Mouse (Mus musculus): ENCODE results near the gene Tbc1d2b.

Gene Tbc1d2b

GRCm38 (mm10) chr9:90242855-90243254 lies 27.7 kb downstream of the Tbc1d2b start:
- no peak for DNase-seq (ENCODE audit: low spot score in 2 of 2)

- no peak for DNase-seq (ENCODE audit: low spot score in 2 of 2)
Measured at GRCm38 (mm10) chr9:90242291-90242690, 28.3 kb downstream of the Tbc1d2b start.

- no peak for DNase-seq (ENCODE audit: low spot score in 2 of 2)
Measured at GRCm38 (mm10) chr9:90241618-90242017, 29.0 kb downstream of the Tbc1d2b start.

- no peak for DNase-seq (ENCODE audit: low spot score in 2 of 2)
Measured at GRCm38 (mm10) chr9:90241041-90241440, 29.6 kb downstream of the Tbc1d2b start.

- DNase-seq (ENCODE audit: low spot score in 2 of 2) = no peak
Measured at GRCm38 (mm10) chr9:90240560-90240959, 30.0 kb downstream of the Tbc1d2b start.

GRCm38 (mm10) chr9:90237232-90238062 lies 33.2 kb downstream of the Tbc1d2b start:
- no peak for DNase-seq (ENCODE audit: low spot score in 2 of 2)

GRCm38 (mm10) chr9:90236817-90237216 lies 33.8 kb downstream of the Tbc1d2b start:
- DNase-seq (ENCODE audit: low spot score in 2 of 2) = no peak

- DNase-seq (ENCODE audit: low spot score in 2 of 2) = no peak
Measured at GRCm38 (mm10) chr9:90235258-90235882, 35.2 kb downstream of the Tbc1d2b start.

GRCm38 (mm10) chr9:90234786-90235185 lies 35.8 kb downstream of the Tbc1d2b start:
- DNase-seq (ENCODE audit: low spot score in 2 of 2) = no peak

- no peak for DNase-seq (ENCODE audit: low spot score in 2 of 2)
Measured at GRCm38 (mm10) chr9:90233906-90234419, 36.6 kb downstream of the Tbc1d2b start.

- DNase-seq (ENCODE audit: low spot score in 2 of 2) = no peak
Measured at GRCm38 (mm10) chr9:90232781-90233690, 37.6 kb downstream of the Tbc1d2b start.

GRCm38 (mm10) chr9:90227171-90227570 lies 43.4 kb downstream of the Tbc1d2b start:
- DNase-seq (ENCODE audit: low spot score in 2 of 2) = peak in 1 of 2 experiments; percentile 12

GRCm38 (mm10) chr9:90226742-90227096 lies 43.9 kb downstream of the Tbc1d2b start:
- DNase-seq (ENCODE audit: low spot score in 2 of 2) = no peak

GRCm38 (mm10) chr9:90226081-90226741 lies 44.4 kb downstream of the Tbc1d2b start:
- DNase-seq (ENCODE audit: low spot score in 2 of 2) = no peak

- DNase-seq (ENCODE audit: low spot score in 2 of 2) = no peak
Measured at GRCm38 (mm10) chr9:90222275-90222674, 48.3 kb downstream of the Tbc1d2b start.

GRCm38 (mm10) chr9:90217501-90217900 lies 53.1 kb downstream of the Tbc1d2b start:
- DNase-seq (ENCODE audit: low spot score in 2 of 2) = no peak

GRCm38 (mm10) chr9:90216259-90217001 lies 54.2 kb downstream of the Tbc1d2b start:
- DNase-seq (ENCODE audit: low spot score in 2 of 2) = no peak

- no peak for DNase-seq (ENCODE audit: low spot score in 2 of 2)
Measured at GRCm38 (mm10) chr9:90213127-90213526, 57.5 kb downstream of the Tbc1d2b start.

GRCm38 (mm10) chr9:90208655-90209054 lies 61.9 kb downstream of the Tbc1d2b start:
- DNase-seq (ENCODE audit: low spot score in 2 of 2) = no peak

- DNase-seq (ENCODE audit: low spot score in 2 of 2) = no peak
Measured at GRCm38 (mm10) chr9:90207808-90208207, 62.8 kb downstream of the Tbc1d2b start.

- peak; percentile 72 to 80 for DNase-seq (ENCODE audit: low spot score in 2 of 2)
Measured at GRCm38 (mm10) chr9:90206500-90206899, 64.1 kb downstream of the Tbc1d2b start.
